Mouse (Mus musculus): Measurements from ENCODE around the gene Pik3ap1.
A peak's percentile ranks its signal among the peaks of the same experiment; 100 is the strongest.

Gene Pik3ap1

DNA sequence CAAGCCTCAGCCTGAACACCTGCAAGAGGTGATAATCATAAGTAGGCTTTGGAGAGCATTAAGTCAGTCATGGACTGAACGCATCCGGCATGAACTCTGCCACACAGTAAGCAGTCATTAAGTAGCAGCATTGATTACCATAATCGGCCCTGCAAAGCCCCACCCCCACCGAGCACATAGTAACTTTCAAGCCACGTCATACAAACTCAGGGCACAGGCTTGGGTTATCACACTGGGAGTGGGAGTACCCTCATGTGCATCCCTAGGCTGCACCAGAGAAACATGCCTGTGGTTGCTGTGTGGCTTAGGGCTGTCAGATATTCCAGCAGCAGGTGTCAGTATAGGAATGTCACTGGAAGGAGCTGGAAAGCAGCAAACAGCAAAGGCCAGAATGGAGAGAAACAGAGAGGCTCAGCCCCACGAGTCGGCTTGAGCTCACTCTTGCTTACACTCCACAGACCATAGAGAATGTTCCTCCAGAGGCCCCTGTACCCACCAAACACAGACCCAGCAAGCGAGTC is 105.1 kb downstream of the Pik3ap1 start:
- DNase-seq (ENCODE audit: low spot score) = no peak

DNA sequence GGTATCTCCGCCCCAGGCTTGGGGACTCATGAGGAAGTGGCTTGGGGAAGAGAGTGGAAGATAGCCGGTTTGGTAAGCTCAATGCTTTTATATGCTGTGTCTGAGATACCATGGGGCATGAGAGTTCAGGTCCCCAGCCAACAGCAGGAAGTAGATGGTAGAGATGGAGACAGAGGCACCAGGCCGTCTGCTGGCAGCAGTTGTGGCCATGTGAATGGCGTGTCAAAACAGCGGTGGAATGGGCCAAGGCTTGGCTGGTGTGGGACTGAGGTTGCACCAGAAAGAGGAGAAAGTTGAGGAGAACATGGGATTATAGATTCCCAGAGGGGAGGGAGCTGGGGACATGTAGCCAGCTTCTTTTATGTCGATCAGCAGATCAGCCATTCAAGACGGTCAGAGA is 106.3 kb downstream of the Pik3ap1 start:
- no peak for DNase-seq (ENCODE audit: low spot score)

DNA sequence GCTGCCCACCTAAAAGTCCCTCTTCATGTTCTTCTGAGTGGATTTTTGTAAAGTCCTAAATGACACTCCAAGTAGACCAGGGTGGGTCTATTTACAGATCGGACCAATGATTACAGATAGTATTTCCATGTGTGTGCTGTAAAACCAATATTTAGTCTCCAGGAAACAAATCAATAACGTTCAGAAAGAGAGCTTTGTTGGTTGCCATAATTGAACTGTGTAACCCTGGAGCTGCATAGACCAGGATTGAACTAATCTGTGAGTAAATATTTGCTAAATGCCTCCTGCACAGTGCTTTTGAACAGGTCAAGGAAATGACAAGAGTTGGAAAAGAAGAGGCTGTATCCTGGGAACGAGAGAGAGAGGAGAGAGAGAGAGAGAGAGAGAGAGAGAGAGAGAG is 109.3 kb downstream of the Pik3ap1 start:
- DNase-seq (ENCODE audit: low spot score) = no peak

DNA sequence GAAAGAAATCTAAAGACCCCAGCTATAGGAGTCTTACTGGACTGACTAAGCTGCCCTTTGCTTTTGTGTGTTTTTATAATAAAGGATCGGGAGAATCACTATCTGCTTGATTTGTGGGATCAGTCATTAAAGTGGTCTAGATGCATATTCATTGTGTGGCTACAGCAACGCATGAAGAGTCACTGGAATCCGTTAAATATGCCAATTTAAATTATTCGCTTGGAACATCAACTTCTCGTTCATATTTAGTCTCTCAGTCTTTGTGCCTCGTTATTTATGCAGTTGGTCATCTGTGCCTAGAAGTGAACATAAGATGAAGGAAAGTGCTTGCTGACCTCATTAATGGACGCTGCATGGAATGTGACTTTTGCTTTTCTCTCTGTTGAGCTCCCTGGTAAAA is 114.0 kb downstream of the Pik3ap1 start:
- DNase-seq (ENCODE audit: low spot score) = no peak

DNA sequence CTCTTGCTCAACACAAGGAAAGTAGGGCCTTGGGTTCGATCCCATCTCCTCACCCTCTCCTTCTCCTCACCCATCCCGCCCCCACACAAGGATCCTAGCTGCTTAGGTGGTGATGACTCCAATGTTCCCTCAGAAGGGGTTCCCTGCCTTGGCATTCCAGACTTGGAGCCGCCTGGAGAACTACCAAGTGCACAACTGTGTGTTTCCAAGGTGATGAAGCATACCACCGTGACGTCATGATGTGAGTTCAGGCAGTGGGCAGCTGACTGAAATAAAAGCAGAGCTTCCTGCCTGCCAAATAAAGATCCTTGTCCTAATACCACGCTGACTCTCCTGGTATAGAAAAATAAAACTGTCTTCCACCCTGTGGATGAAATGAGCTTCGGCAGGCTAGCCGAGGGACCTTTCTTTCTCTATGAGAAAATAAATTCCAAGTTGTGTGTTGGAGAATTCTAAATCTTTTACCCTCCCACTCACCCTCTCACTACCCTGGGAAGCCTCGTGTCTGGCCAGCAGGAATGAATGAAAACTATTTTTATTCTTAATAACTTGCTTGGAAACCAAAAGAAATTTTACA is 114.7 kb downstream of the Pik3ap1 start:
- no peak for DNase-seq (ENCODE audit: low spot score)

DNA sequence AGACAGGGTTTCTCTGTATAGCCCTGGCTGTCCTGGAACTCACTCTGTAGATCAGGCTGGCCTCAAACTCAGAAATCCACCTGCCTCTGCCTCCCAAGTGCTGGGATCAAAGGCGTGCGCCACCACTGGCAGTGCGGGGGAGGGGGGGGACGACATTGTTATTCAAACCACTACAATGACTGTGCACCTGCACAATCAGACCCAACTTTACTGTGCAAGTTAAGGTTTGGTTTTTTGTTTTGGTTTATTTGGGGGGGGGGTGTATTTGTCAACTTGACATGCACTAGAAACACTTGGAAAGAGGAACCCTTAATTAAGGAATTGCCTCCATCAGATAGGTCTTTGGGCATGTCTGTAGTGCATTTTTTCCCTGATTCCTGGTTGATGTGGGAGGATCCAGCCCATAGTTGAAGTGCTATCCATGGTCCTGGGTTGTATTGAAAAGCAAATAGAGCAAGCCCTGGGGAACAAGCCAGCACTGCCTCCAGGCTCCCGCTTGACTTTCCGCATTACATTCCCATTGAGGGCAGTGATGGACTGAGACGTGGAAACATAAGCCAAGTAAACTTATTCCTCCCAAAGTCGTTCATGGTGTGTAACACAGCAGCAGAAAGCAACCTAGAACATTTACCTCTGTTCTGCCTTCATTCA is 118.5 kb downstream of the Pik3ap1 start:
- DNase-seq (ENCODE audit: low spot score) = no peak

DNA sequence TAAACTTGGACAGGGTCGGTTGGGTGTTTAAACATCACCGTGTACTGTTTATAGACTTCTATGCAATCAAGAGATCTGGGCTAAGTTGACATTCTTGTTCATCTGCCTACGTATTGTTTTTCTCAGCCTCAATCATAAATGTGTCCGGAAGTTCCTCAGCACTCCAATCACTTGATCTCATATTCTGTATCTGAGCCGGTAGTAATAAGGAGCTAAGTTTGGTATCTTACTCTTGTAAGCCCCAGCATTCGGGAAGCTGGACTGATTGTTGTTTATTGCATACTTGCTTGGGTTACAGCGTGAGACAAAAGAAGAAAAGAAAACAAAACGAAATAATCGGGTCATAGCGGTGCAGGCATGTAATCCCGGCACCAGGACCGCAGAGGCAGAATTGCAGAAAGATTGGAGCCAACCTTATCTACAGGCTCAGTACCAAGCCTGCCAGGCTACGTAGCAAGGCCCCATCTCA is 120.5 kb downstream of the Pik3ap1 start:
- DNase-seq (ENCODE audit: low spot score) = no peak

DNA sequence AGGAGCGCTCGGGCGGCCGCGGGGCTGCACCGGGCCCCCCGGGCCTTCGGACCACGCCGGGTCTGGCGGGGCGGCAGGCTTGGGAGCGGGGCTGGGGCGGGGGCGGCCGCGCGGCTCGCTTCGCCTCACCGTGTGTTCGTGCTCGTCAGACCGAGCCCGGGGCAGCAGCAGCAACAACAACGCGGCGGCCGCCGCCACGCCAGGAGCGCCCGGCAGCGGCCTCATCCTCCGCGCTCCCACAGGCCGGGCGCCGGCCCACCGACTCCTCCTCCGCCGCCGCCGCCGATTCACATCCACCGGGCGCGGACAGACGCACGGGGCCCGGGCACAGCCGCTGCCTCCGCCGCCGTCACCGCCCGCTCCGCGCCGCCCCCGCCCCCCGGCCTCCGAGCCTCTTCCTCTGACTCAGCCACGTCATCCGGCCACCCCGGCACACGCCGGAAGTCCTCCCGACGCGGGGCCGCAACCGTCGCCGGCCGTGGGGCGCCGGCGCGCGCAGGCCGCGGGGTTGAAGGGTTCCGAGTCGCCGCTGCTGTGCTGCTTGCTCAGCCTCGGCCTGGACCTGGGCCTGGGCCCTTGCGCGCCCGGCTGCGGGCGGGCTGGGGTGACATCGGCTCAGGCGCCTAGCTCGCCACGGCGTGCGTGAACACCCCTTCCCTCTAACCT is 121.1 kb downstream of the Pik3ap1 start, which contains the start of gene Tm9sf3:
Gene Tm9sf3, minus strand, starts transcription at position 368 of the 666 bp plus-strand sequence.
- DNase-seq (ENCODE audit: low spot score) = peak; percentile 76

DNA sequence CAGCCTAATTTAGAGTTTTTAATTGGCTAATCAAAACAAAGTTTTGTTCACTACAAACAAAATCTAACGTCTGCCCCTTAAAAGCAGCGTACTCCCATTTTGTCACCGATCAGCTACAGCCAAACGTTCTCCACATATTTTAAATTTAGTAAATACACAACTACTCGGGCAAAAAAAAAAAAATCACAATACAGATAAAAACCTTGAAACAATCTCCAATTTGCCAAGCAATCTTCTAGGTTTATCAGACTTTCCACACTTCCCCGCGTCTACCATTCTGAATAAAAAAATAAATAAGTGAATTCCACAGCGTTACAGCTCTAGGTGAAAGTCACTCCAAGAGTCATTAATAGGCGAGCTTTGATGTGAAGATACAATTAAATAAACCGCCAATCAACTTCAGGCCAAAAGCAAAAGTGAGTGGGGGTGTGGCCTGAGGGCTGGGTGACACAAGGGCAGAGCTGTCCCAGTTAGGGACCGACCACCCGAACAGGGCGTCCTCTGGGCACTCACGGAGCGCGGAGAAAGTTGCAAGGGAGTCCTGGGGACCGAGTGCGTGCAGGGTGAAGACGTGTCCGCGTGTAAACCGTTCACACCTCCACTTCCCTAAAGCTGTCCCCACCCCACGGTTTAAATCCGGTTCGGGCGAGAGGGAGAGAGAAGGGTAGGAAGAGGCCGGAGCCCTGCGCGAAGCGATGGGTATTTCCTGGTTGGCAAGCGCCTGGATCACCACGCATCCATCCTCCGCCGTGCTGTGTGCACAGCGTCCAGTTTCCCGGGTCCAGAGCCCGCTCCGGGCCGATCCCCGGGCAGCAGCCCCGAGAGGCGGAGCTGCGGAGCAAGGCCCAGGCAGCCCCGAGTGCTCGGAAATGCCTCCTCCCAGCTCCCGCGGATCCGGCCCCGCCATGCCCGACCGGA is 121.9 kb downstream of the Pik3ap1 start:
- peak; percentile 47 for DNase-seq (ENCODE audit: low spot score)

DNA sequence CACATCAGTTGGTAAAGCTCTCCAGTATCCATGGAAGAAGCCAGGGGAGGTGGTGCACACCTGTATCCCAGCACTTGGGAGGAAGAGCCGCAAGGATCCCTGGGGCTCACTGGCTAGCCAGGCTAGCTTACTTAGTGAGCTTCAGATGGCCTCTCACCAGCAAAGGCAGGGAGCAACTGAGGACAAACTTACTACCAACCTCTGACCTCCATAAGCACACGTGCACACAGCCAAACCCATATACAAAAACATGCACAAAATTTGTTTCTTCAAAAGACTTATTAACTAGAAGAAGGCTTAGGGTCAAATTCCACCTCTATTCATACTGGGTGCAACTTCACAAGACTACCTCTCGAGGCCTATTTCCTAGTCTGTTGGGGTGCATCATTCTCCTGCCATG is 124.2 kb downstream of the Pik3ap1 start:
- DNase-seq (ENCODE audit: low spot score) = no peak

DNA sequence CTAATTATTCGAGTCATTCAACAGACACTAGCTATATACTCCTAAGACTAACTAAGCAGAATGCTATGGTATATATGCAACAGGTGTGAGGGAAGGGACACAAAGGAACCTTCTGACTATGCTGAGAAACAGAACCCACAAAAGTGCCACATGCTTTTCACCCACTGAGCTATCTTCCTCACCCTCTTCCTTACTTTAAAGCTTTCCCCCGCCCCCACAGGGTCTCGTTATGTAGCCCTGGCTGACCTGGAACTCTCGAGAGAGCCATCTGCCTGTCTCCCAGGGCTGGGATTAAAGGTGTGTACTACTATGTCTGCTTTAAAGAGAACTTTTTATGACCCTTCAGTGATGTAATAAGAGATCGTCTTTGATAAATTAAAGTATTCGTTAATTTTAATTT is 125.6 kb downstream of the Pik3ap1 start:
- no peak for DNase-seq (ENCODE audit: low spot score)

DNA sequence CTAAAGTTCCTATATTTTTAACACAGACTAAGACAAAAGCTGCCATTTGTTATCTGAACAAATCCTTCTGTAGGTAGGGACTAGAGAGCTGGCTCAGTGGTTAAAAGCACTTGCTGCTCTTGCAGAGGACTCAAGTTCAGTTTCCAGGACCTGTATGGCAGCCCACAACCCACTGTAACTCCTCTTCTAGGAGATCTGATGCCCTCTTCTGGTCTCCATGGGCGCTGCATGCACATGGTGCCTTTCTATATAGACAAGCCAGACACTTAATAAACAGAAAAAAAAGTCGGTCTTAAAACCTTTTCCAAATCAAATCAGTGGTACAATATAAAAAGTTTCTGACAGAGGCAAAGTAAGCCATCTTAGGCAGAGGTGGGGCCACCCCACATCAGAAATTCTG is 126.2 kb downstream of the Pik3ap1 start:
- no peak for DNase-seq (ENCODE audit: low spot score)

DNA sequence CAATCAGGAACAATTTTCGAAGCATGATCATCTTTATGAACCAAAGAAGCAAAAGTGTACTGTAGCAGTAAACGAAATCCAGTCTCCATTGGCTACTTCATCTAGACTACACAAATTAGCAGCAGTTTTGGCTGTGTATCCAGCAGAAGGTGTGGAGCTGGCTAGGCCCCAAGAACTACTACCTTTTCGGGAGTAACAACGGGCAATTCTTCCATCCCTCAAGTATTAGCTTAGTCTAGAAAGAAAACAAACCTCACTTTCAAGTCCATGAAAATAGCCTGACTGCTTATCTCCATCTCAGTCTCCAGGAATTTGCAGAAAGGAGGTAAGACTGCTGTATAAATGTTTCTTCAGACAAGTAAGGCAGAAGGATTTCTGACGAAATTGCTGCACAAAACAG is 130.3 kb downstream of the Pik3ap1 start:
- DNase-seq (ENCODE audit: low spot score) = no peak

DNA sequence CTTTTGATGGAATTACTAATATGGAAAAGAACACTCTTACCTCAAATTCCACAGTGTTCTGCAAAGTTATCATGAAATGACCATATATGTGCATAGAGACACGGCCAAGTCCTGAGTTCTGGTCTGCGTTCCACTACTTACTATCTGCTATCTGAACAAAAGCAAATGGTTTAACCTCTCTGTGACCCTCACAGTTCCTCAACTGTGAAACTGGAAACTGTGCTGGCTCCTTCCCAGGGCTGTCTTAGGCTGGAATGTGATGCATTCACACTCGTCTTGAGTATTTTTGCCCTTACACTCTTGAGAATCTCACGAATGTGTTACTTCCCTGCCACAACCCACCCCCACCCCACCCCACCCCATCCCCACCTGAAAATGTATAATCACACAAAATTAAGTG is 135.9 kb downstream of the Pik3ap1 start:
- DNase-seq (ENCODE audit: low spot score) = no peak

DNA sequence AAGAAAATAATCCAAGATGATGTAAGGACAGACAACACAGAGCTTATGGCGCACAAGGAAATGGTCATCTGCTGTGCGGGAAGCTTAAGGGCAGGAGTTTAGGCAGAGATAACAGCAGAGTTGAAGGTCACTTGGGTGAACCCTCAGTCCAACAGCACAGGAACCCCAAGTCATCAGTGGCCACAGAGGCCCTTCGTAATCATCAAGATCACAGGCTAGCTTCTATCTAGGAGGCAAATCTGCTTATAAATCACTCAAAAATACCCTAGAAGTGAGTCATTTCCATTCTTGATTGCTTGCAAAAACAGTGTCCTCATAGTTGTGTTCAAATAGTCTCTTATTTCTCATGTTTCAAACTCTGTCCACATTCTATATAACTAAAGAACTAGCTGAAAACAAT is 136.6 kb downstream of the Pik3ap1 start:
- DNase-seq (ENCODE audit: low spot score) = no peak

DNA sequence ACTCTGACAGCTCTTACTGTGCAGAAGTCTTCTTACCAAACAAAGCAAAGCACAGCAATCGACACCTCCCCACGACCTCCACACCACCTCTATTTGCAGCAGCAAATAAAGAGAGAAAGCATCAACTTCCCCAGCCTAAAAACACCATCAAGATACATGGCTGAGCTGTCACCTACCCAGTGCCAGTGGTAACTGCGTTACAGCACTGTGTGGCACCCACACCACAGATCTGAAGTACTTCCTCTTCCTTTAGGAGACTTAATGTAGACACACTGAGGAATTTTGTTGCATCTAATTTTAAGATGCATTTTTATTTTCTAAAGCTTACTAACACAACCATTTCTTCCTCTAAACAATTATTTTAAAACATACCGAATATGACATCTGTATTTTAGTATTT is 138.6 kb downstream of the Pik3ap1 start:
- DNase-seq (ENCODE audit: low spot score) = no peak

DNA sequence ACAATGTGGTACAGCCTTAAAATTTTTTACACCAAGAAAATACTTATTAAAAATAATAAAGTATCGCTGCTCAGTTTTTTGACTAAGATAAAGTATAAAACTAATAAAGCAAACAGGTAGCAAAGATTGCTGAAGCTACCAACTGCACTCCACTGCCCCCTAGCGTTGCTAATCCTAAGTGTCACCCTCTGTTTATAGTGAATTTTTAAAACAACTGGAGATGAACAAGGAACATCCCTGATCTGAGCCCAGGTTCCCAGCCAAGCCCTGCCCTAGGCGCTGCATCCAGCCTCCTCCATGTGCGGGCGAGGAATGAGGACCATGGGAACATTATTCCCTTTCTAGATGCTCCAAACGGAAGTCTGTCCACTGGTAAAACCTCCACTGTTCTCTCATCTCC is 140.3 kb downstream of the Pik3ap1 start:
- peak; percentile 26 for DNase-seq (ENCODE audit: low spot score)

DNA sequence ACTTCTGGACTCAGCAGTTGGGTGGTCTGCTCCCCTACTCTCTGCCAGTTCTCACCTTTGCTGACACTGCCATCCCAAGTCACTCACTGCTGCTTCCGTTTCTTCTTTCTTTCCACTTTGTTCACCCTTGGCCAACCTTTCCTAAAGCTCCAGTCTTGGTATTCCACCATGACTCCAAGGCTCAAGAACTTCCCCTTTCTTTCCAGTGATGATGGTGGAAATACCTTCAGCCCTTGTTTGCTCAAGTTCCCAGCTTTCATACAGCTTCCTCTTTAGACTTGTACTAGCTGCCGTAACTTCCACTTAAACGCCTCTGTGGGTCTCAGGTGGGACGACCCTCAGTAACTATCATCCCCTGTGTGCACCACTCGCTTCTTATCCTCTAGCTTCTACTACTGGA is 142.9 kb downstream of the Pik3ap1 start:
- no peak for DNase-seq (ENCODE audit: low spot score)

DNA sequence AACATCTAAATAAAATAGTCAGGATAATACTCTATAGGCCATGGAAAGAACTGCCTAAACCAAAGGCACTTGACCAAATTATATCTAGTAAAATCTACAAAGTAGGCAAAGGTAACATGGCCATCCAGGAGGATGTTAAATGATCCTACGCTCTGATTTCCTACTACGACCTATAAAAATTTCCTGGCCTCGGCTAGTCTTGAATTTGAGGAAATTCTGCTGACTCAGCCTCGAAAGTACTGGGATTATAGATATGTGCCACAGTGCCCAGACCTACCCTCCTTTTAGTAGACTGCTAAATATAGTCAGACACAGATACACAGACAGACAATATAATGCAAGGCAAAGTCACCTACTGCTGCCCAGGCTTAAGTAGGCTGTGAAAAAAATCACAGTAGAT is 151.2 kb downstream of the Pik3ap1 start:
- DNase-seq (ENCODE audit: low spot score) = no peak
